Mouse (Mus musculus) olfactory bulb, adult 2 months (tissue): ENCODE results near the gene Slc23a2.

Source experiments
- CTCF ChIP-seq: fragments of 200-500 bp; IDR thresholded peaks from 2 replicates; pipeline ENCODE4 v1.5.1; 2012; ENCODE audit warnings: low read depth, mild to moderate bottlenecking, low read length, moderate library complexity; ENCODE audit not compliant: insufficient read depth
- POLR2A ChIP-seq: fragments of 200-500 bp; IDR thresholded peaks from 2 replicates; pipeline ENCODE4 v1.6.1; 2012; ENCODE audit warnings: mild to moderate bottlenecking, low read depth, low read length, moderate library complexity; ENCODE audit not compliant: insufficient read depth

- TF ChIP-seq CTCF: no peak
- no peak for TF ChIP-seq POLR2A
These were observed 108.6 kb downstream of the Slc23a2 start for GRCm38 (mm10) chr2:132036326-132036725.
